Comparison of ENCODE assay signal across 16 mouse cellular contexts in the genomic region with DNA sequence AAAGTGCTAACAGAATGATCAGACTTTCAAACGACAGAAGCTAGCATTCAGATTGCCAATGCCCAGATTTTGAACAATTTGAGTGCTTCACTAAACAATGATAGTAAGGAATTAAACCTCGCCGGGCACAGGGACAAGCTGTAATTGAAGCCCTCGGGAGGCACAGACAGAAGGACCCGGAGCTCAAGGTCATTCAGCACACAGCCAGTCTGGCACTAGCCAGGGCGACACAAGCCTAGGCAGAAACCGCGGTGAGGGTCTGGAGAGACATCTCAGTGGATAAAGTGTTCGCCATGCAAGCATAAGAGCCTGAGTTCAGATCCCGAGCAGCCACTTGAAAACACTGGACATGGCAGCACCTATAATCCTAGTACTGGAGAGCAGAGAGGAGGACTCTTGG. TPM values are rescaled to one million over a fixed set of nuclear protein-coding genes. Genes with fewer than 3 reads are reported as not detected.
DNase-seq lines count a peak whose midpoint lies in the region; ATAC-seq and TF ChIP-seq lines count a peak whose summit lies in the region.
"Had no signal": no experiment of that assay in that cellular context is flagged by ENCODE, and none has a peak within 500 bp of the region (broad histone marks: within the 10 kb centered on the region; RNA-seq: fewer than 3 reads in every experiment).

No protein-coding gene starts in this region.

- peaks cover 10% of the 10 kb centered on the region for H3K36me3 ChIP-seq in kidney, embryonic 15.5 days
- H3K36me3 ChIP-seq in heart, postnatal 0 days (replicated peaks; ENCODE audit: control insufficient read depth, insufficient read depth, low read length): peaks cover 8% of the 10 kb centered on the region
- no peaks in the 10 kb centered on the region for H3K36me3 ChIP-seq in liver, postnatal 0 days (replicated peaks; ENCODE audit: insufficient read depth, low read length)
- H3K36me3 ChIP-seq: lung, embryonic 15.5 days had no signal

- no peak for TF ChIP-seq EP300 in heart, postnatal 0 days (IDR thresholded peaks at IDR 0.05; ENCODE audit: low read depth)
- no peak for TF ChIP-seq EP300 in liver, postnatal 0 days (IDR thresholded peaks at IDR 0.05; ENCODE audit: low read depth)

- H3K27ac ChIP-seq in kidney, embryonic 15.5 days: no peak overlapping the region
- H3K27ac ChIP-seq in heart, postnatal 0 days (ENCODE audit: low read depth): peak overlapping the region; percentile 80
- H3K27ac ChIP-seq in liver, postnatal 0 days (ENCODE audit: low read depth): no peak overlapping the region
- H3K27ac ChIP-seq: lung, embryonic 15.5 days had no signal

- H3K9me3 ChIP-seq in kidney, embryonic 15.5 days (replicated peaks): 0 out of 2 replicates have a peak, but pooled peaks cover 5% of the 10 kb centered on the region
- H3K9me3 ChIP-seq in heart, postnatal 0 days (replicated peaks; ENCODE audit: control insufficient read depth, low read length): peaks cover 4% of the 10 kb centered on the region; the same call in 1 of the 2 replicates
- H3K9me3 ChIP-seq in liver, postnatal 0 days (ENCODE audit: low read length): no peaks in the 10 kb centered on the region

- no peak overlapping the region for H3K4me2 ChIP-seq in kidney, embryonic 15.5 days
- H3K4me2 ChIP-seq in heart, postnatal 0 days (ENCODE audit: low read depth, low read length): no peak overlapping the region; the same call in 1 of the 2 replicates
- no peak overlapping the region for H3K4me2 ChIP-seq in liver, postnatal 0 days (ENCODE audit: low read depth, low read length)
- H3K4me2 ChIP-seq: lung, embryonic 15.5 days had no signal

- intact Hi-C loops in gastrocnemius, postnatal 14 days (cut with DNase I; ENCODE audit: low total_unique reads): no loop called here

- 80% methylated on average over 10 of the region's 10 CpGs for WGBS in kidney, embryonic 15.5 days
- 41% methylated on average over 10 of the region's 10 CpGs for WGBS in heart, postnatal 0 days
- 79% methylated on average over 10 of the region's 10 CpGs for WGBS in liver, postnatal 0 days (ENCODE audit: insufficient replicate concordance)

- DNase-seq in adrenal gland, postnatal 10 days: peak; percentile 38
- DNase-seq in adrenal gland, adult 8-10 months: no peak
- peak; percentile 16 for DNase-seq in kidney, adult 9 months
- peak; percentile 13 for DNase-seq in gastrocnemius, postnatal 14 days
- peak; percentile 57 for DNase-seq in heart, postnatal 0 days (ENCODE audit: low spot score)
- no peak for DNase-seq in embryo, embryonic 9.5 days (ENCODE audit: extremely low spot score)
- no peak for DNase-seq in liver, postnatal 0 days
- DNase-seq: embryo, embryonic 11 days; kidney, adult 18-20 months; kidney, postnatal 4 days; liver; right cerebral cortex, postnatal 25 days; thymus, adult 18-20 months had no signal

- no peak overlapping the region for H3K4me3 ChIP-seq in kidney, embryonic 15.5 days (replicated peaks)
- no peak overlapping the region for H3K4me3 ChIP-seq in heart, postnatal 0 days (ENCODE audit: low read depth, low read length)
- no peak overlapping the region for H3K4me3 ChIP-seq in liver, postnatal 0 days (ENCODE audit: low read depth, low read length)
- H3K4me3 ChIP-seq: lung, embryonic 15.5 days; megakaryocyte, embryonic 14.5 days had no signal

- H3K27me3 ChIP-seq in kidney, embryonic 15.5 days: no peaks in the 10 kb centered on the region
- no peaks in the 10 kb centered on the region for H3K27me3 ChIP-seq in heart, postnatal 0 days (ENCODE audit: control insufficient read depth, insufficient read depth, low read length)
- no peaks in the 10 kb centered on the region for H3K27me3 ChIP-seq in liver, postnatal 0 days (ENCODE audit: insufficient read depth, low read length)
- H3K27me3 ChIP-seq: lung, embryonic 15.5 days; megakaryocyte, embryonic 14.5 days had no signal

- no peaks in the 10 kb centered on the region for H3K4me1 ChIP-seq in kidney, embryonic 15.5 days
- peaks cover 12% of the 10 kb centered on the region; the same call in 1 of the 2 replicates for H3K4me1 ChIP-seq in heart, postnatal 0 days (ENCODE audit: control insufficient read depth, insufficient read depth)
- H3K4me1 ChIP-seq in liver, postnatal 0 days (ENCODE audit: insufficient read depth): no peaks in the 10 kb centered on the region
- H3K4me1 ChIP-seq: lung, embryonic 15.5 days had no signal

- H3K9ac ChIP-seq in kidney, embryonic 15.5 days: no peak overlapping the region
- H3K9ac ChIP-seq in heart, postnatal 0 days (replicated peaks; ENCODE audit: low read depth, low read length): 0 out of 2 replicates have a peak overlapping the region, but pooled peaks have one; percentile 37
- no peak overlapping the region for H3K9ac ChIP-seq in liver, postnatal 0 days (replicated peaks)
- H3K9ac ChIP-seq: lung, embryonic 15.5 days had no signal

- no peak for ATAC-seq in kidney, embryonic 15.5 days (replicated peaks; ENCODE audit: low FRiP score)
- peak; percentile 68 for ATAC-seq in heart, postnatal 0 days (ENCODE audit: insufficient read depth, low read depth)
- ATAC-seq in liver, postnatal 0 days: no peak

- TF ChIP-seq CTCF in heart, postnatal 0 days (IDR thresholded peaks at IDR 0.05; ENCODE audit: low read depth): no peak
- no peak for TF ChIP-seq CTCF in liver, postnatal 0 days (IDR thresholded peaks at IDR 0.05; ENCODE audit: low read depth)

RNA-seq across cellular contexts. Expression of a gene that starts 10.7 kb away (rescaled TPM):
- total RNA-seq in adrenal gland, postnatal 10 days (2021): 10 to 100 TPM; 77.4 to 91.2 TPM
- 100 to 1,000 TPM in 1 of 4 experiments, 10 to 100 TPM in 3; 81.5 to 153 (median 83.3) TPM for total RNA-seq in adrenal gland, adult 8-10 months (2022)
- 53.3 and 56.6 TPM in 2 replicates for polyA plus RNA-seq in kidney, embryonic 15.5 days (2015; fragmentation: Nextera tagmentation; extraction: Ambion mirVana)
- 100 to 1,000 TPM in 1 of 2 experiments, 10 to 100 TPM in 1; 92.4 to 130 TPM for total RNA-seq in gastrocnemius, postnatal 14 days (2021)
- total RNA-seq in heart, postnatal 0 days (2014; rRNA removed; ENCODE audit: low replicate concordance): 57.5 and 60.8 TPM in 2 replicates
- 68.0 and 72.6 TPM in 2 replicates for polyA plus RNA-seq in heart, postnatal 0 days (2015; fragmentation: Nextera tagmentation; extraction: Ambion mirVana)
- 12.8 and 16.5 TPM in 2 replicates for polyA plus RNA-seq in liver, postnatal 0 days (2015; fragmentation: Nextera tagmentation; extraction: Ambion mirVana)

RNA-seq across cellular contexts. Expression of a gene that starts 27.9 kb away (rescaled TPM):
- 10 to 100 TPM; 12.2 to 15.0 TPM for total RNA-seq in adrenal gland, postnatal 10 days (2021)
- total RNA-seq in adrenal gland, adult 8-10 months (2022): 1 to 10 TPM in 3 of 4 experiments, under 1 TPM in 1; 0.99 to 1.3 (median 1.1) TPM
- 60.8 and 60.9 TPM in 2 replicates for polyA plus RNA-seq in kidney, embryonic 15.5 days (2015; fragmentation: Nextera tagmentation; extraction: Ambion mirVana)
- total RNA-seq in gastrocnemius, postnatal 14 days (2021): 1 to 10 TPM; 3.2 to 3.6 TPM
- 31.4 and 41.5 TPM in 2 replicates for total RNA-seq in heart, postnatal 0 days (2014; rRNA removed; ENCODE audit: low replicate concordance)
- 10.4 and 10.8 TPM in 2 replicates for polyA plus RNA-seq in heart, postnatal 0 days (2015; fragmentation: Nextera tagmentation; extraction: Ambion mirVana)
- 16.0 and 20.7 TPM in 2 replicates for polyA plus RNA-seq in liver, postnatal 0 days (2015; fragmentation: Nextera tagmentation; extraction: Ambion mirVana)

Comparison
In these comparisons a context has a peak if more than half of its experiments do, and no peak if none do; other contexts are left out.
1. DNase-seq: peak in adrenal gland, postnatal 10 days (single experiment), kidney, adult 9 months (single experiment), gastrocnemius, postnatal 14 days (single experiment) and heart, postnatal 0 days (single experiment); none in adrenal gland, adult 8-10 months (single experiment), embryo, embryonic 9.5 days (single experiment) and liver, postnatal 0 days (single experiment).